Mouse (Mus musculus) v-Abl transformed pro-B cells (cell line): Measurements from ENCODE around the gene Kif19a.

ENCODE experiments used
- in situ Hi-C, 2 experiments: fragments of 400-800 bp; cut with MboI; formaldehyde crosslinking; loops; one replicate each; pipeline ENCODE4 v1.15.1; 2025; ENCODE audit not compliant: unreplicated experiment in 2 of 2

Kif19a gene

GRCm38 (mm10) chr11:114771896-114772295, 6.7 kb downstream of the Kif19a start:
- in situ Hi-C loops: no loop called here

GRCm38 (mm10) chr11:114780076-114780475, 14.9 kb downstream of the Kif19a start:
- in situ Hi-C loops: no loop called here

GRCm38 (mm10) chr11:114785892-114786291, 20.7 kb downstream of the Kif19a start:
- in situ Hi-C loops: loop anchor here in 1 of 2 experiments (5.0 kb wide), 1 partner anchor 39 kb away; no protein-coding TSS in a partner anchor

- in situ Hi-C loops: loop anchor here in 1 of 2 experiments (5.0 kb wide), 1 partner anchor 39 kb away; no protein-coding TSS in a partner anchor
These were observed 21.1 kb downstream of the Kif19a start for GRCm38 (mm10) chr11:114786326-114786725.

- in situ Hi-C loops: loop anchor here in 1 of 2 experiments (5.0 kb wide), 1 partner anchor 40 kb away; no protein-coding TSS in a partner anchor
These were observed 22.4 kb downstream of the Kif19a start for GRCm38 (mm10) chr11:114787611-114788010.

- in situ Hi-C loops: loop anchor here in 1 of 2 experiments (5.0 kb wide), 1 partner anchor 42 kb away; no protein-coding TSS in a partner anchor
These were observed 24.0 kb downstream of the Kif19a start for GRCm38 (mm10) chr11:114789061-114789714.

- in situ Hi-C loops: loop anchor here in 1 of 2 experiments (5.0 kb wide), 1 partner anchor 42 kb away; no protein-coding TSS in a partner anchor
These were observed 24.5 kb downstream of the Kif19a start for GRCm38 (mm10) chr11:114789716-114790115.

- in situ Hi-C loops: no loop called here
These were observed 25.0 kb downstream of the Kif19a start for GRCm38 (mm10) chr11:114790171-114790570.

- in situ Hi-C loops: no loop called here
These were observed 25.7 kb downstream of the Kif19a start for GRCm38 (mm10) chr11:114790841-114791240.

- in situ Hi-C loops: no loop called here
These were observed 26.2 kb downstream of the Kif19a start for GRCm38 (mm10) chr11:114791351-114791889.

GRCm38 (mm10) chr11:114791891-114792411, 26.8 kb downstream of the Kif19a start:
- in situ Hi-C loops: no loop called here

GRCm38 (mm10) chr11:114792931-114793494, 27.8 kb downstream of the Kif19a start:
- in situ Hi-C loops: no loop called here

GRCm38 (mm10) chr11:114793868-114794545, 28.8 kb downstream of the Kif19a start:
- in situ Hi-C loops: no loop called here

- in situ Hi-C loops: loop anchor here (5.0 kb wide), 2 partner anchors 47 to 122 kb away; no protein-coding TSS in a partner anchor
These were observed 29.5 kb downstream of the Kif19a start for GRCm38 (mm10) chr11:114794691-114795090.

- in situ Hi-C loops: loop anchor here (5.0 kb wide), 2 partner anchors 48 to 123 kb away; no protein-coding TSS in a partner anchor
These were observed 30.1 kb downstream of the Kif19a start for GRCm38 (mm10) chr11:114795231-114795746.

GRCm38 (mm10) chr11:114795848-114796322, 30.7 kb downstream of the Kif19a start, which contains the start of gene Btbd17:
TSS of gene Btbd17 (minus strand) at chr11:114795945.
- in situ Hi-C loops: loop anchor here (5.0 kb wide), 2 partner anchors 49 to 124 kb away; no protein-coding TSS in a partner anchor

- in situ Hi-C loops: loop anchor here (5.0 kb wide), 2 partner anchors 50 to 125 kb away; no protein-coding TSS in a partner anchor
These were observed 32.0 kb downstream of the Kif19a start for GRCm38 (mm10) chr11:114797176-114797575.

GRCm38 (mm10) chr11:114797981-114798380, 32.8 kb downstream of the Kif19a start:
- in situ Hi-C loops: loop anchor here (5.0 kb wide), 2 partner anchors 51 to 126 kb away; no protein-coding TSS in a partner anchor

- in situ Hi-C loops: loop anchor here (5.0 kb wide), 2 partner anchors 51 to 126 kb away; no protein-coding TSS in a partner anchor
These were observed 33.4 kb downstream of the Kif19a start, which contains the start of gene Gpr142 for GRCm38 (mm10) chr11:114798624-114799023. TSS of gene Gpr142 (plus strand) at chr11:114798924.

- in situ Hi-C loops: no loop called here
These were observed 36.7 kb downstream of the Kif19a start for GRCm38 (mm10) chr11:114801906-114802305.
